18 mouse cellular contexts compared by ENCODE assay signal in the genomic region with DNA sequence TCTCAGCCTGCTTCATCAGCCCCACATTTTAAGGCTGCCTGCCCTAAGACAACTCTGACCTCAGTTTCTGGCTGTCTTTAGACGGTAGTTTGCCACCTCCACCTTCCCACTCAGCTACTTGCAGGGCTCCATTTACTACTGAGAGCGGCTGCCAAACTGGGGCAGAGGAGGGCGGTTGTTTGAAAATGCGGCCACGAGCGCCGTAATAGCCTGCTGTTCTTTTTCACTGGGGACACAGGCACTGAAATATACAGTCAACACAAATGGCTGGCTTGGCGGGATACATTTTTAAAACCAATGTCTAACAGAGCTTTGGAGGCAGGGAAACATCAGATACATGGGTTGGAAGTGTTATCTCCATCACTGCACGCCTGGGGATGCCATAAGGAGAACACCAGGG.
DNase-seq lines count a peak whose midpoint lies in the region; ATAC-seq and TF ChIP-seq lines count a peak whose summit lies in the region.
"Had no signal": no experiment of that assay in that cellular context is flagged by ENCODE, and none has a peak within 500 bp of the region (broad histone marks: within the 10 kb centered on the region; RNA-seq: fewer than 3 reads in every experiment).

No protein-coding gene starts in this region.

- H3K27me3 ChIP-seq in hindbrain, postnatal 0 days (ENCODE audit: insufficient read depth, low read length): no peaks in the 10 kb centered on the region
- H3K27me3 ChIP-seq in hindbrain, embryonic 12.5 days: no peaks in the 10 kb centered on the region
- H3K27me3 ChIP-seq in intestine, embryonic 15.5 days (replicated peaks): no peaks in the 10 kb centered on the region
- H3K27me3 ChIP-seq in intestine, embryonic 16.5 days (replicated peaks; ENCODE audit: control insufficient read depth, insufficient read depth, low read length): no peaks in the 10 kb centered on the region
- H3K27me3 ChIP-seq: hindbrain, embryonic 13.5 days; limb, embryonic 13.5 days; lung, embryonic 15.5 days had no signal

- H3K4me2 ChIP-seq in hindbrain, postnatal 0 days (ENCODE audit: low read depth, low read length): no peak overlapping the region
- no peak overlapping the region for H3K4me2 ChIP-seq in hindbrain, embryonic 12.5 days (replicated peaks)
- no peak overlapping the region for H3K4me2 ChIP-seq in intestine, embryonic 15.5 days (replicated peaks)
- no peak overlapping the region for H3K4me2 ChIP-seq in intestine, embryonic 16.5 days (ENCODE audit: low read depth, low read length)
- H3K4me2 ChIP-seq: hindbrain, embryonic 13.5 days; limb, embryonic 13.5 days; lung, embryonic 15.5 days had no signal

- H3K4me1 ChIP-seq in hindbrain, postnatal 0 days (ENCODE audit: insufficient read depth, low read length): no peaks in the 10 kb centered on the region
- H3K4me1 ChIP-seq in hindbrain, embryonic 12.5 days: no peaks in the 10 kb centered on the region
- no peaks in the 10 kb centered on the region for H3K4me1 ChIP-seq in intestine, embryonic 15.5 days (replicated peaks)
- H3K4me1 ChIP-seq in intestine, embryonic 16.5 days (ENCODE audit: control insufficient read depth, insufficient read depth, low read length): no peaks in the 10 kb centered on the region
- H3K4me1 ChIP-seq: lung, embryonic 15.5 days had no signal

- peak; percentile 13 for DNase-seq in hindbrain, postnatal 0 days (ENCODE audit: low spot score)
- DNase-seq in right cerebral cortex, adult 18-20 months: peak; percentile 59
- no peak for DNase-seq in right cerebral cortex, postnatal 4 days
- DNase-seq in right cerebral cortex, adult 2 months (ENCODE audit: low spot score in 2 of 2): peak; percentile 53 to 55
- DNase-seq: B cell, adult 2 months; cerebellum, adult 9-10 months; gastrocnemius, postnatal 36 days; heart, postnatal 10 days; lung, postnatal 4 days; thymus, adult 18-20 months had no signal

- no peaks in the 10 kb centered on the region for H3K36me3 ChIP-seq in hindbrain, postnatal 0 days (ENCODE audit: insufficient read depth, low read length)
- no peaks in the 10 kb centered on the region for H3K36me3 ChIP-seq in hindbrain, embryonic 12.5 days
- no peaks in the 10 kb centered on the region for H3K36me3 ChIP-seq in intestine, embryonic 15.5 days
- H3K36me3 ChIP-seq in intestine, embryonic 16.5 days (ENCODE audit: control insufficient read depth, insufficient read depth, low read length): no peaks in the 10 kb centered on the region
- H3K36me3 ChIP-seq: embryonic facial prominence, embryonic 10.5 days; hindbrain, embryonic 13.5 days; limb, embryonic 13.5 days; lung, embryonic 15.5 days had no signal

- no peak for ATAC-seq in hindbrain, postnatal 0 days
- no peak for ATAC-seq in hindbrain, embryonic 12.5 days (ENCODE audit: low FRiP score)
- no peak for ATAC-seq in intestine, embryonic 15.5 days
- ATAC-seq in intestine, embryonic 16.5 days: no peak

- H3K27ac ChIP-seq in hindbrain, postnatal 0 days: no peak overlapping the region
- no peak overlapping the region for H3K27ac ChIP-seq in hindbrain, embryonic 12.5 days
- H3K27ac ChIP-seq in intestine, embryonic 15.5 days: no peak overlapping the region
- H3K27ac ChIP-seq in intestine, embryonic 16.5 days (ENCODE audit: low read length): no peak overlapping the region
- H3K27ac ChIP-seq: embryonic facial prominence, embryonic 10.5 days; hindbrain, embryonic 13.5 days; limb, embryonic 13.5 days; liver, embryonic 14.5 days; lung, embryonic 15.5 days had no signal

- WGBS in hindbrain, postnatal 0 days: 45% methylated on average over 9 of the region's 9 CpGs
- 60% methylated on average over 9 of the region's 9 CpGs for WGBS in hindbrain, embryonic 12.5 days
- WGBS in intestine, embryonic 15.5 days: 54% methylated on average over 9 of the region's 9 CpGs
- WGBS in intestine, embryonic 16.5 days: 58% methylated on average over 9 of the region's 9 CpGs

- H3K9me3 ChIP-seq in hindbrain, postnatal 0 days (ENCODE audit: low read length): no peaks in the 10 kb centered on the region
- H3K9me3 ChIP-seq in hindbrain, embryonic 12.5 days (replicated peaks): no peaks in the 10 kb centered on the region
- no peaks in the 10 kb centered on the region for H3K9me3 ChIP-seq in intestine, embryonic 15.5 days
- no peaks in the 10 kb centered on the region for H3K9me3 ChIP-seq in intestine, embryonic 16.5 days (ENCODE audit: control insufficient read depth, low read length)
- H3K9me3 ChIP-seq: embryonic facial prominence, embryonic 10.5 days; hindbrain, embryonic 13.5 days; limb, embryonic 13.5 days; lung, embryonic 15.5 days had no signal

- H3K9ac ChIP-seq in hindbrain, postnatal 0 days (replicated peaks; ENCODE audit: low read length): no peak overlapping the region
- no peak overlapping the region for H3K9ac ChIP-seq in hindbrain, embryonic 12.5 days
- no peak overlapping the region for H3K9ac ChIP-seq in intestine, embryonic 15.5 days
- no peak overlapping the region for H3K9ac ChIP-seq in intestine, embryonic 16.5 days (ENCODE audit: low read depth, low read length)
- H3K9ac ChIP-seq: hindbrain, embryonic 13.5 days; limb, embryonic 13.5 days; liver, embryonic 14.5 days; lung, embryonic 15.5 days had no signal

- no peak overlapping the region for H3K4me3 ChIP-seq in hindbrain, postnatal 0 days (ENCODE audit: low read length)
- H3K4me3 ChIP-seq in hindbrain, embryonic 12.5 days: no peak overlapping the region
- H3K4me3 ChIP-seq in intestine, embryonic 15.5 days (replicated peaks): no peak overlapping the region
- H3K4me3 ChIP-seq in intestine, embryonic 16.5 days (ENCODE audit: low read length): no peak overlapping the region
- H3K4me3 ChIP-seq: embryonic facial prominence, embryonic 10.5 days; hindbrain, embryonic 13.5 days; limb, embryonic 13.5 days; lung, embryonic 15.5 days had no signal

- TF ChIP-seq CTCF in hindbrain, postnatal 0 days (IDR thresholded peaks at IDR 0.05; ENCODE audit: low read depth): no peak
